Mouse (Mus musculus): ENCODE data around the gene Ankrd53.

The Ankrd53 gene

DNA sequence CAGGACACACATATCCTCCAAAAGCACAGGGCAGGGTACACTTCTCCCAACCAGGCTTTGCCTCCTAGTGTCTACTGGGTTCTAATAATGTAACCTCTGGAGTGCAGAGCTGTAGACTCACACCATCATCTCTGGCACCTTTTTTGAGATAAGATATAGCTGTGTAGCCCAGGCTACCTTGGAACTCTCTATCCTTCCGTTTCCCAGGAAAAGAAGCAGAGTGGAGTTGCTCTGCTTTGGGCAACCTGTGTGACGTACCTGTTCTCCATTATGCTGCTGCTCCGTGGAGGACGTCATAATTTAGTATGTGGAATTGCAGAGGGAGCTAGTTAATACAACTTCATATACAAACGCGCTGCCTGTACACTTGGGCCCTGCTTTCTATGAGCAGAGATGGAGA, at the start of gene Ankrd53:
TSS of gene Ankrd53 (plus strand) at position 301 of the 400 bp plus-strand sequence.
- DNase-seq (ENCODE audit: low spot score) = no peak

- DNase-seq (ENCODE audit: low spot score) = no peak
These were observed 48.9 kb upstream of the Ankrd53 start for GRCm38 (mm10) chr6:83713271-83714136.

DNA sequence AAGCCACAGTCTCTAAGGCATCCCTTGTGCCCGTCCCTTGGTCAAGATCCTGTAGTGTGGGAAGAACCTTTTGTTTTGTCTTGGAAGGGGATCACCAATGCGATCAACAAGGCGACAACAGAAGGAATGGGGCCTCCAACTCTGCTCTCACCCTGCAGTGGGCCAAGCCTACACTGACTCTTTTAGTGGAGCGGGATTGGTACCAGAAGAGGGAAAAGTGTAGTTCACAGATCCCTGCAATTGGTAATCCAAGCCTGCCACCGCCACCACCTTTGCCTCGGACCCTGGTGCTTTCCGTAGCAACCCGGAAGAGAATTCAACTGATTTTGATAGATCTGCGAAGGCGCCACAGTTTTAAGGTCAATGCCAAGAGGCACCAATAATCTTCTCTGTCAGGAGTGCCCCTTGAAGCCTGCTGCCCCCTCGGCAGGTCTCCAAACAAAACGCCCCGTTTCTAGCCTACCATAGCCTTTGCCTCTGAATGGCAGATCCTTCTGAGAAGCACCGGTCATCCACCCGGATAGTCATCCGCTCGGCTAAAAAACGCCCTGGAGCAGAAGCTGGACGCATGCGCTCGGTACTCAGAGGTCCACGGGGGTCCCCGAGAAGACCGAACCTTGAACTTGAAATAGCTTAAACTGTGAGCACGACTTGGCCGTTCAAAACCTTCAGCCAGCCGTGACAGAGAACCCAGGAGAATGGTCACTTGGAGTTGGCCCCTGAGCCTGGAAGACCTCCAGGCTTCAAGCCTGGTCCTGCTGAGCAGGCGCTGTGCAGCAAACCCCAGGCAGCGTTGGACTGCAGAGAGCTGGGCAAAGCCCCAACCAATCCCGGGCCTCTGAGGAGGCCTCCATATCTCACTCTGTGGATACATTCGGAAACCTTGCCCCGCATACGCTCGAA, 48.0 kb upstream of the Ankrd53 start:
- no peak for DNase-seq (ENCODE audit: low spot score)

- no peak for DNase-seq (ENCODE audit: low spot score)
These were observed 46.8 kb upstream of the Ankrd53 start for GRCm38 (mm10) chr6:83715461-83716196.

- no peak for DNase-seq (ENCODE audit: low spot score)
These were observed 45.4 kb upstream of the Ankrd53 start for GRCm38 (mm10) chr6:83717026-83717425.

- DNase-seq (ENCODE audit: low spot score) = no peak
These were observed 39.9 kb upstream of the Ankrd53 start for GRCm38 (mm10) chr6:83722526-83722925.

- DNase-seq (ENCODE audit: low spot score) = no peak
These were observed 35.3 kb upstream of the Ankrd53 start for GRCm38 (mm10) chr6:83727178-83727577.

GRCm38 (mm10) chr6:83728488-83728887, 34.0 kb upstream of the Ankrd53 start:
- DNase-seq (ENCODE audit: low spot score) = no peak

GRCm38 (mm10) chr6:83729350-83729970, 33.0 kb upstream of the Ankrd53 start:
- DNase-seq (ENCODE audit: low spot score) = no peak

- DNase-seq (ENCODE audit: low spot score) = no peak
These were observed 31.3 kb upstream of the Ankrd53 start for GRCm38 (mm10) chr6:83731128-83731527.

DNA sequence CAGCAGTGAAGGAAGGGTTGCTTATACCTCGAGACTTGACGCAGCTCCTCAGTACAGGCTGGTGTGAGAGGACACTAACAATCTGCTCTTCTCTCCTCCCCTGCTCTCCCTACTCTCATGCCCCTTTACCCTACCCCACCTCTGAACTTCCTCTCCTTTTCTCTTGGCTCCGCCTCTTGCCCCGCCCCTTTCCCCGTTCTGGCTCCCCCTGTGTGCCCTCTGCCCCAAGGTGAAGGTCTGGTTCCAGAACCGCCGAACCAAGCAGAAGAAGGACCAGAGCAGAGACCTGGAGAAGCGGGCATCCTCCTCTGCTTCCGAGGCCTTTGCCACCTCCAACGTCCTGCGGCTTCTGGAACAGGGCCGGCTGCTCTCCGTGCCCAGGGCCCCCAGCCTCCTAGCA, 25.1 kb upstream of the Ankrd53 start:
- no peak for DNase-seq (ENCODE audit: low spot score)

- no peak for DNase-seq (ENCODE audit: low spot score)
These were observed 23.8 kb upstream of the Ankrd53 start for GRCm38 (mm10) chr6:83738596-83738995.

- no peak for DNase-seq (ENCODE audit: low spot score)
These were observed 19.7 kb upstream of the Ankrd53 start, which contains the start of gene Atp6v1b1 for GRCm38 (mm10) chr6:83742761-83743160. Gene Atp6v1b1 (plus strand): TSS chr6:83742990.

GRCm38 (mm10) chr6:83743212-83743611, 19.2 kb upstream of the Ankrd53 start:
- no peak for DNase-seq (ENCODE audit: low spot score)

DNA sequence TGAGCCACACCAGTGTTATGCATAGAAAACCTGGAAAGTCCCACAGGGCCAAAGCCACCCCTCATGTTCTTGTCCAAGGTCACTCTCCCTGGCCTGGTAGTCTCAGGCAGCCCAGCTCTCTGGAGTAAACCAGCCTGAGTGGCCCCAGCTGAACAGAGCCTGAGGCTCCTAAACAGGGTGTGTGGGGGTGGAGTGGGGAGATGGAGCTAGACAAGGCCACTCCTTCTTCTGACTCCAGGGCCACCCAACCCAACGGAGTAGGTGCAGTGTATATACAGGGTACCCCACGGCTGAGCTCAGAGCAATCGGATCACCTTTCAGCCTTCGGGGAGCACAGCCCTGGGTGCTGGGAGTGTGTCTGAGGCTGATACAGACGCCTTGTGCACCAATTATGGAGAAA, 18.3 kb upstream of the Ankrd53 start:
- DNase-seq (ENCODE audit: low spot score) = no peak

- no peak for DNase-seq (ENCODE audit: low spot score)
These were observed 17.9 kb upstream of the Ankrd53 start for GRCm38 (mm10) chr6:83744557-83744956.

DNA sequence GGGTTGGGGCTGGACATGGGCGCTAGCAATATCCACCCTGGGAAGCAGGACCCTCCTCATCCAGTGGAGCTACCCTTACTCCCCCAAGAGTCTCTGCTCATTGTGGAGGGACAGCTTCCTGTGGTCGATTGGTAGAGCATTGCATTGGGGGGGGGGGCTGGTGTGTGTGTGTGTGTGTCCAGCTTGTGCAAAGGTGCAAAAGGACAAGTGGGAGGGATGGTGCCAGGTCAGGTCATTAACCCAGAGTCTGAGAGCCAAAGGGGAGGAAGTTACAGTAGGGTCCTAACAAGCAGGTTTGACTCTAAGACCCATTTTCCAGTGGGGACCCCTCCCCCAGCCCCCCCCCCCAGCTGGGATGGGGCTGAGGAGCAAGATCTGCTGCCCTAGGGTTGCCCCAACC, 17.0 kb upstream of the Ankrd53 start:
- DNase-seq (ENCODE audit: low spot score) = no peak

- DNase-seq (ENCODE audit: low spot score) = no peak
These were observed 13.2 kb upstream of the Ankrd53 start for GRCm38 (mm10) chr6:83749286-83749685.

DNA sequence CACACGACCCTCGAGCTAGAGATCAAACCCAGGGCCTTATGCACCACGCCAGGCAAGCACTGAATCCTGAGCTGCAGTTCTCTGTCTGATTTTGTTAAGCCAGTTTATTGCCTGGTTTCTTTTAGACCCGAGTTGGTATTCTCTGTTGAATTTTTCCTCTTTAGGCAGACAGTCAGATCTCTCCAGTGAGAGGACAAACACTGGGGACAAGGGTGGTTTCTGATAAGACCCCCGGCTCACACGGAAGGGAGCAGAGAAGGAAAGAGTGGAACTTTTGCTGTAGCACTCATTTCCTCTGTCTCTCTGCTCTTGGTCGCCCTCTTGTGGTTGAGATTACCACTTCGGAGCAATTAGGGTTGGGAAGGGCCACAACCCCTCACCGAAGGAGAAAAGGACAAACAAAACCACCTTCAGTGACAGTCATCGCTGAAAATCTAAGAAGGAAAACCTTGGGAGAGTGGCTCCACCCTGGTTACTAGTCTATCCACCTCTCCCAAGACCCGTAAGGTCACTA, 12.2 kb upstream of the Ankrd53 start:
- DNase-seq (ENCODE audit: low spot score) = peak; percentile 27

DNA sequence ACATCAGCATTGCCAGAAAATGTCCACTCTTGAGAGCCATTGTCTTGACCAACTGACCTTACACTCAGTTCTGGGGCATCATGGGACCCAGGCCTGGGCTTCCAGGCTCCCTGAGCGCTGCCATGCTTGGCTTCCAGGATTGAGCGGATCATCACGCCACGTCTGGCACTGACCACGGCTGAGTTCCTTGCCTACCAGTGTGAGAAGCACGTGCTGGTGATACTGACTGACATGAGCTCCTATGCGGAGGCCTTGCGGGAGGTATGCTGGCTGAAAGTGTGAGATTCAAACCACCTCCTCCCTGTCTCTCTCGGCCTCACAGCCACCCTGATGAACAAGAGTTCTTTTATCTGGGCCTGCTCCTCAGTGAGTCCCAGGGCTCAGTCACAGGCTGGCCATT, 6.4 kb upstream of the Ankrd53 start:
- no peak for DNase-seq (ENCODE audit: low spot score)

- peak; percentile 22 for DNase-seq (ENCODE audit: low spot score)
These were observed 512 bp downstream of the Ankrd53 start for GRCm38 (mm10) chr6:83762880-83763431.
